Mouse (Mus musculus) CH12.LX (cell line): ENCODE measurements around the gene Tmem120a. TPM values are rescaled to one million over a fixed set of nuclear protein-coding genes. Genes with fewer than 3 reads are reported as not detected.
A peak's percentile ranks its signal among the peaks of the same experiment; 100 is the strongest.

Experiments
- DNase-seq: peaks from one replicate; pipeline ENCODE4 v3.0.0-alpha.2; 2013; ENCODE audit errors: extremely low read depth
- H3K27ac ChIP-seq: 2 replicates; pipeline ENCODE4 v1.5.1; 2012; ENCODE audit warnings: low read depth, mild to moderate bottlenecking, control low read depth, moderate library complexity; ENCODE audit not compliant: insufficient read depth
- H3K27me3 ChIP-seq: replicated peaks from 2 replicates; pipeline ENCODE3; 2012; ENCODE audit warnings: inconsistent platforms
- H3K36me3 ChIP-seq, 2 experiments: replicated peaks in 1 of 2; 2 replicates each; pipeline versions ENCODE3 to v1.6.1; 2012; ENCODE audit warnings: inconsistent platforms in 1 of 2, low read length in 1 of 2, mild to moderate bottlenecking in 1 of 2, mixed read lengths in 1 of 2, moderate library complexity in 1 of 2; ENCODE audit not compliant: control insufficient read depth in 1 of 2, insufficient read depth in 1 of 2
- H3K4me1 ChIP-seq, 2 experiments: 2 replicates each; pipeline ENCODE4 v1.6.1; 2012; ENCODE audit warnings: inconsistent platforms in 1 of 2, moderate library complexity in 1 of 2; ENCODE audit not compliant: insufficient read depth in 2 of 2, control insufficient read depth in 1 of 2
- H3K4me2 ChIP-seq: 2 replicates; pipeline ENCODE4 v1.6.1; 2012; ENCODE audit warnings: low read depth, mild to moderate bottlenecking, control low read depth; ENCODE audit not compliant: poor library complexity, insufficient read depth, severe bottlenecking
- H3K4me3 ChIP-seq, 3 experiments: fragments of 150-350 bp in 1 of 3; sonication (generic) in 1 of 3; replicated peaks in 1 of 3; 2 replicates each; pipeline versions ENCODE3 to v1.5.1; 2011 to 2012; ENCODE audit warnings: low read depth in 2 of 3, low read length in 2 of 3, mild to moderate bottlenecking in 2 of 3, moderate library complexity in 2 of 3, control low read depth in 1 of 3, improper control_type of control experiment in 1 of 3, inconsistent platforms in 1 of 3, mixed read lengths in 1 of 3; ENCODE audit not compliant: poor library complexity in 1 of 3
- H3K79me2 ChIP-seq: replicated peaks from 2 replicates; pipeline ENCODE4 v1.6.1; 2012; ENCODE audit warnings: mild to moderate bottlenecking, moderate library complexity; ENCODE audit not compliant: control insufficient read depth, poor library complexity, insufficient read depth, severe bottlenecking; ENCODE audit errors: extremely low read depth
- H3K9ac ChIP-seq: 2 replicates; pipeline ENCODE4 v1.6.1; 2012; ENCODE audit warnings: low read depth, mild to moderate bottlenecking, control low read depth, moderate library complexity; ENCODE audit not compliant: insufficient read depth
- H3K9me3 ChIP-seq: replicated peaks from 2 replicates; pipeline ENCODE3; 2012; ENCODE audit warnings: low read length, inconsistent platforms, mixed read lengths
- BHLHE40 ChIP-seq: IDR thresholded peaks from 2 replicates; pipeline ENCODE4 v1.6.1; 2011; ENCODE audit warnings: mild to moderate bottlenecking, low read depth, low read length, improper control_type of control experiment
- CHD1 ChIP-seq: IDR thresholded peaks from 2 replicates; pipeline ENCODE4 v1.6.1; 2012; ENCODE audit warnings: low read depth, low read length, improper control_type of control experiment, inconsistent platforms
- CHD2 ChIP-seq: IDR thresholded peaks from 2 replicates; pipeline ENCODE4 v1.6.1; 2011; ENCODE audit warnings: low read length, improper control_type of control experiment
- E2F4 ChIP-seq: IDR thresholded peaks from 2 replicates; pipeline ENCODE4 v1.6.1; 2011; ENCODE audit warnings: low read depth, low read length, improper control_type of control experiment; ENCODE audit not compliant: insufficient replicate concordance
- ELF1 ChIP-seq: IDR thresholded peaks from 2 replicates; pipeline ENCODE4 v1.6.1; 2014; ENCODE audit warnings: low read depth, mild to moderate bottlenecking, inconsistent platforms, low read length, improper control_type of control experiment
- HCFC1 ChIP-seq: IDR thresholded peaks from 2 replicates; pipeline ENCODE4 v1.6.1; 2012; ENCODE audit warnings: low read depth, mild to moderate bottlenecking, inconsistent platforms, low read length, improper control_type of control experiment
- IRF4 ChIP-seq: IDR thresholded peaks from 2 replicates; pipeline ENCODE4 v1.6.1; 2014; ENCODE audit warnings: low read depth, mild to moderate bottlenecking, inconsistent platforms, low read length, improper control_type of control experiment
- JUN ChIP-seq: IDR thresholded peaks from 2 replicates; pipeline ENCODE4 v1.6.1; 2011; ENCODE audit warnings: low read depth, mild to moderate bottlenecking, low read length, improper control_type of control experiment, moderate library complexity; ENCODE audit not compliant: insufficient read depth
- JUND ChIP-seq: conservative IDR thresholded peaks from 2 replicates; pipeline ENCODE4 v1.6.1; 2011; ENCODE audit warnings: low read depth, low read length, improper control_type of control experiment
- MAX ChIP-seq: IDR thresholded peaks from 2 replicates; pipeline ENCODE4 v1.6.1; 2011; ENCODE audit warnings: low read length, improper control_type of control experiment
- MYC ChIP-seq: IDR thresholded peaks from 2 replicates; pipeline ENCODE4 v1.6.1; 2011; ENCODE audit warnings: low read depth, mild to moderate bottlenecking, improper control_type of control experiment, low read length
- NELFE ChIP-seq: IDR thresholded peaks from 2 replicates; pipeline ENCODE4 v1.6.1; 2011; ENCODE audit warnings: low read depth, low read length, improper control_type of control experiment
- NRF1 ChIP-seq: IDR thresholded peaks from 2 replicates; pipeline ENCODE4 v1.6.1; 2014; ENCODE audit warnings: low read depth, mild to moderate bottlenecking, inconsistent platforms, low read length, improper control_type of control experiment, moderate library complexity
- PAX5 ChIP-seq: IDR thresholded peaks from 2 replicates; pipeline ENCODE4 v1.6.1; 2012; ENCODE audit warnings: low read length, inconsistent platforms, mixed read lengths
- POLR2A ChIP-seq: IDR thresholded peaks from 2 replicates; pipeline ENCODE4 v1.6.1; 2011; ENCODE audit warnings: low read depth, mild to moderate bottlenecking, improper control_type of control experiment, low read length
- POLR2AphosphoS2 ChIP-seq: IDR thresholded peaks from 2 replicates; pipeline ENCODE4 v1.6.1; 2011; ENCODE audit warnings: low read depth, low read length, improper control_type of control experiment
- SIN3A ChIP-seq: IDR thresholded peaks from 2 replicates; pipeline ENCODE4 v1.6.1; 2012; ENCODE audit warnings: low read length, improper control_type of control experiment, inconsistent platforms
- SMC3 ChIP-seq: IDR thresholded peaks from 2 replicates; pipeline ENCODE4 v1.6.1; 2011; ENCODE audit warnings: low read depth, low read length, improper control_type of control experiment
- TBP ChIP-seq: conservative IDR thresholded peaks from 2 replicates; pipeline ENCODE4 v1.6.1; 2011; ENCODE audit warnings: low read depth, low read length, improper control_type of control experiment
- TCF12 ChIP-seq: IDR thresholded peaks from 2 replicates; pipeline ENCODE4 v1.6.1; 2014; ENCODE audit warnings: low read depth, mild to moderate bottlenecking, inconsistent platforms, low read length, improper control_type of control experiment
- UBTF ChIP-seq: IDR thresholded peaks from 2 replicates; pipeline ENCODE4 v1.6.1; 2012; ENCODE audit warnings: low read depth, mild to moderate bottlenecking, inconsistent platforms, low read length, improper control_type of control experiment, moderate library complexity
- USF1 ChIP-seq: IDR thresholded peaks from 2 replicates; pipeline ENCODE4 v1.6.1; 2014; ENCODE audit warnings: low read depth, mild to moderate bottlenecking, inconsistent platforms, low read length, improper control_type of control experiment
- USF2 ChIP-seq: conservative IDR thresholded peaks from 2 replicates; pipeline ENCODE4 v1.6.1; 2011; ENCODE audit warnings: low read depth, low read length, improper control_type of control experiment
- ZC3H11A ChIP-seq: IDR thresholded peaks from 2 replicates; pipeline ENCODE4 v1.6.1; 2012; ENCODE audit warnings: low read depth, mild to moderate bottlenecking, inconsistent platforms, low read length, improper control_type of control experiment
- ZMIZ1 ChIP-seq: IDR thresholded peaks from 2 replicates; pipeline ENCODE4 v1.6.1; 2012; ENCODE audit warnings: low read depth, mild to moderate bottlenecking, inconsistent platforms, low read length, improper control_type of control experiment
- dilution Hi-C: fragments of 300-500 bp; cut with MboI; formaldehyde crosslinking; loops from 2 replicates; pipeline ENCODE4 v1.14.3; 2020; ENCODE audit warnings: low sequenced_read_pairs; ENCODE audit not compliant: extremely low pct_unique_long_range_greater_than_20kb, extremely low pct_ligation_motif_present
- in situ Hi-C: fragments of 300-500 bp; cut with MboI; formaldehyde crosslinking; loops from 3 replicates; pipeline ENCODE4 v1.14.3; 2019; ENCODE audit warnings: low sequenced_read_pairs, low pct_ligation_motif_present, low pct_unique_long_range_greater_than_20kb, mixed read lengths
- polyA plus RNA-seq: library from polyadenylated mRNA; unstranded; fragments of >175 nt; gene quantifications from 2 replicates; pipeline ENCODE4 v1.2.1, GENCODE M21; 2012; ENCODE audit warnings: low read depth; ENCODE audit not compliant: insufficient read length
- total RNA-seq, 2 experiments: library from RNA; depleted of rRNA; stranded (reverse); fragments of 300-350 nt in 1 of 2; fragments of >200 nt in 1 of 2; gene quantifications; 2 replicates each; pipeline ENCODE4 v1.2.3; 2012 to 2014

Gene Tmem120a
- total and polyA plus RNA-seq, 3 experiments, result 12.0 to 27.1 (median 21.4) TPM

DNA sequence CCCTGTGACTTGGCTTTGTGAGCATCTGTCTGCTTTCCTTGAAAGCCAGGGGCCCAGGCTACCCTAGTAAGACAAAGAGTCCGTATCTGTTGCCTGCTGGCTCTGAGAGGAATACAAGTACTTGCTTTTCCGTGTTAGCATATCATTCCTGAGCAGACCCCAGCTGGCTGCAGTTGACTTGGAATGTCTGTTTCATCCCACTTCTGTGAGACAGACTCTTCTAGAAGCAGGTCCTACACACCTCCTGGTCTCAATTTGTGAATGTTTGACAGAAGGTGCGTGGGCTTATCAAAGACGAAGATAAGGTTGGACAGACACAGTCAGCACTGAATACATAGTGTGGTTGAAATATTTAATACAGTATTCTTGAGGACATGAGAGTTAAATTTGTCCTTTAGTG, 31.4 kb downstream of the Tmem120a start (continued):
- no peak for TF ChIP-seq PAX5

DNA sequence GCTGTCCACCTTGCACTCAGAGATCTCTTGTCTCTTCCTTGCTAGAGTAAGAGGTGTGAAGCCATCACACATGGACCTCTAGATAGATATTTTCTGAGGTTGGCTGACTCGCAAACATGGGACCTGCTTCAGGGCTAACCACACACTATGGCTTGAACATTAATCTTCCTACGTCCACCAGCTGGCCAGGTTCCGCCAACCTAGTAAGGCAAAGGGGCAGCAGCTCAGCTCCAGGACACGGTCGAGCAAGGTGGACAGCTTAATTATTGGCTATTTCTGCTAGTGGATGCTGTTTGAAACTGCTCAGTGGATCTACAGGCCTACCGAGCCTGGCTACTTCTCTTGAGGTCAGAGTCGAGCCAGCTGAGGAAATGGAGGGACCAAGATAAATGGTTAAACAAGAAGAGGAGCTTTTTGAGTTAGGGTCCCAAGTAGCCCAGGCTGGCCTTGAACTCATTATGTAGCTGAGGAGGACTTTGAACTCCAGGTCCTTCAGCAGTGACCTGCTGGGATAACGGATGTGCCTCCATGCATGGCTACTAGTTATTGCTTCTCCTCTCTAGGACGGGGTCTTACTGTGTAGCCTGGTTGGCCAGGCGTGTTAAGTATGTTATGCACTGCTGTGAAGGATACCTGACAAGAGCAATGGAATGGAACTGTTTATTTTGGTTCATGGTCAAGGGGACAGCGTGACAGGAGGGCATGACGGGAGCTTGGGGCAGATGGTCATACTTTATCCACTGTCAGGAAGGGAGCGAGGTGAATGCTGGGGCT, 32.5 kb downstream of the Tmem120a start:
- no peaks in the 10 kb centered on the region for H3K27me3 ChIP-seq
- in situ Hi-C loops (no loop called here), dilution Hi-C loops (no loop called here)
- peak overlapping the region; percentile 60 for H3K27ac ChIP-seq
- no peak overlapping the region for H3K4me3 ChIP-seq
- H3K79me2 ChIP-seq, result peaks cover 7% of the 10 kb centered on the region; the same call in 1 of the 2 replicates
- peaks cover 11% of the 10 kb centered on the region for H3K9me3 ChIP-seq
- TF ChIP-seq JUND (no peak), CHD1 (no peak), MAX (no peak), USF1 (no peak), HCFC1 (no peak), ZC3H11A (no peak), SIN3A (no peak), ELF1 (no peak), TBP (no peak), MYC (no peak), NELFE (no peak), UBTF (no peak), NRF1 (no peak), BHLHE40 (no peak)
- DNase-seq, result no peak
- H3K9ac ChIP-seq, result no peak overlapping the region
- no peak overlapping the region for H3K4me2 ChIP-seq
- H3K36me3 ChIP-seq, result peaks cover 17 to 46% of the 10 kb centered on the region in 2 experiments
- peaks cover 49 to 76% of the 10 kb centered on the region in 2 experiments for H3K4me1 ChIP-seq

DNA sequence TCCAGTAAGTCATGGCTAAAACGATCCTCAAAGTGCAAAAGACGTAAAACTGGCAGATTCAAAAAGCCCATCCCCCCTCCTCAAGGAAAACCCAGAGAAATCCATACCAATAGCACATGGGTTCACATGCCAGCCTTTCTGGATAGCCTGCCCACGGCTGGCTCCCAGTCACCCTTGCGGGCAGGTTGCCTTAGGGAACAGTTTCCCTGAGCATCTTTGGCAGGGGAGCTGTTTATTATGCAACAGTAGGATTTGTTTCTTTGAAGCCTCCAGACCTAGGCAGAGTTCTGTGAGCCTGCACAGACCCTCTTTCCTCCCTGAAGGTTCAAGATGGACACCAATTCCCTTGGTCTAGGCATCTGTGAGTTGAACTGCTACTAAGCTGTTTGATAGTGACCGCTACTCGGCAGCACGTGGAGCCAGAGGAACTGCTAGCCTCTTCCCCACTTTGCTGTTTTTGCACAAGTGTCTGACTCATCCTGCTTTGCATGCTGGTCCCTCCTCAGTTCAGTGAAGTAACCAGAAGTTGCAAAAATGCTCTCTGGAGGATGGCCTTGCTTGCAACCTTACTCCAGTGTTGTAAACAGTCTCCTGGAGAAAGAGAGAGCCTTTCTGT, 33.5 kb downstream of the Tmem120a start:
- Histone ChIP-seq H3K79me2 (peaks cover 7% of the 10 kb centered on the region; the same call in 1 of the 2 replicates), H3K27ac (peak overlapping the region; percentile 33), H3K9me3 (peaks cover 11% of the 10 kb centered on the region), H3K9ac (no peak overlapping the region; the same call in 1 of the 2 replicates), H3K4me3 (no peak overlapping the region), H3K36me3 (peaks cover 8 to 42% of the 10 kb centered on the region in 2 experiments), H3K27me3 (no peaks in the 10 kb centered on the region), H3K4me2 (peak overlapping the region; percentile 19; the same call in 1 of the 2 replicates), H3K4me1 (peaks cover 49 to 87% of the 10 kb centered on the region in 2 experiments)
- dilution Hi-C loops (no loop called here), in situ Hi-C loops (no loop called here)
- DNase-seq, result peak; percentile 83
- TF ChIP-seq UBTF, result no peak
- TF ChIP-seq USF1, result 0 out of 2 replicates have a peak, but pooled peaks have one; percentile 8
- TF ChIP-seq SMC3, result no peak
- no peak for TF ChIP-seq PAX5
- TF ChIP-seq NELFE, result no peak
- peak; percentile 97 for TF ChIP-seq BHLHE40
- TF ChIP-seq ZMIZ1, result no peak
- TF ChIP-seq TBP, result peak; percentile 57; the same call in 1 of the 2 replicates
- TF ChIP-seq POLR2AphosphoS2, result no peak
- peak; percentile 64 for TF ChIP-seq POLR2A
- no peak for TF ChIP-seq USF2
- peak; percentile 39; the same call in 1 of the 2 replicates for TF ChIP-seq IRF4
- TF ChIP-seq TCF12, result peak; percentile 51; the same call in 1 of the 2 replicates
- TF ChIP-seq CHD2, result peak; percentile 47; the same call in 1 of the 2 replicates
- TF ChIP-seq E2F4, result no peak
- TF ChIP-seq MYC, result peak; percentile 99
- TF ChIP-seq NRF1, result no peak
- peak; percentile 82 for TF ChIP-seq SIN3A
- TF ChIP-seq ELF1, result peak; percentile 49; the same call in 1 of the 2 replicates
- no peak for TF ChIP-seq ZC3H11A
- peak; percentile 83 for TF ChIP-seq JUND
- peak; percentile 76 for TF ChIP-seq JUN
- 0 out of 2 replicates have a peak, but pooled peaks have one; percentile 23 for TF ChIP-seq HCFC1
